Mouse (Mus musculus) megakaryocyte, embryonic 14.5 days (primary cell): Measurements from ENCODE around the gene Inhbb. TPM values are rescaled to one million over a fixed set of nuclear protein-coding genes. Genes with fewer than 3 reads are reported as not detected.

ENCODE experiments used
- H3K27me3 ChIP-seq: replicated peaks from 2 replicates; pipeline ENCODE3; 2012; ENCODE audit warnings: inconsistent platforms
- H3K36me3 ChIP-seq: replicated peaks from 2 replicates; pipeline ENCODE3; 2012; ENCODE audit warnings: low read length, inconsistent platforms, mixed read lengths
- H3K4me1 ChIP-seq: 2 replicates; pipeline ENCODE4 v1.6.1; 2012; ENCODE audit warnings: inconsistent platforms
- H3K4me3 ChIP-seq: replicated peaks from 2 replicates; pipeline ENCODE3; 2012; ENCODE audit warnings: moderate library complexity, mild to moderate bottlenecking, inconsistent platforms
- H3K9me3 ChIP-seq: 2 replicates; pipeline ENCODE4 v1.6.1; 2012; ENCODE audit warnings: inconsistent platforms
- FLI1 ChIP-seq: IDR thresholded peaks from 2 replicates; pipeline ENCODE4 v1.6.1; 2012; ENCODE audit warnings: low read length, inconsistent platforms, mixed read lengths
- GATA1 ChIP-seq: IDR thresholded peaks from 3 replicates; pipeline ENCODE4 v1.6.1; 2012; ENCODE audit warnings: mixed read lengths, low read length, inconsistent platforms, borderline replicate concordance
- polyA plus RNA-seq: library from polyadenylated mRNA; stranded (reverse); fragments of >175 nt; gene quantifications from 2 replicates; pipeline ENCODE4 v1.2.3, GENCODE M21; 2012; ENCODE audit warnings: low replicate concordance; ENCODE audit not compliant: insufficient read depth

Inhbb gene
- polyA plus RNA-seq: 0.07 TPM in 1 of 2 replicates, not detected in the other

- Histone ChIP-seq H3K27me3 (peaks cover 97% of the 10 kb centered on the region), H3K4me3 (peak within 1 kb of the TSS; percentile 90), H3K9me3 (peaks cover 21% of the 10 kb centered on the region), H3K4me1 (peaks cover 27% of the 10 kb centered on the region), H3K36me3 (no peaks in the 10 kb centered on the region)
- no peak for TF ChIP-seq FLI1
- TF ChIP-seq GATA1: no peak
Observed at GRCm38 (mm10) chr1:119421576-119422421, at the start of gene Inhbb. Inhbb (minus strand) TSS chr1:119422248.

- no peaks in the 10 kb centered on the region for H3K9me3 ChIP-seq
- peaks cover 2% of the 10 kb centered on the region; the same call in 1 of the 2 replicates for H3K4me1 ChIP-seq
- H3K27me3 ChIP-seq: peaks cover 34% of the 10 kb centered on the region
- peaks cover 6% of the 10 kb centered on the region for H3K36me3 ChIP-seq
- H3K4me3 ChIP-seq: no peak overlapping the region
- TF ChIP-seq FLI1: no peak
Observed at GRCm38 (mm10) chr1:119463386-119463785, 41.3 kb upstream of the Inhbb start.

GRCm38 (mm10) chr1:119460062-119460461 lies 38.0 kb upstream of the Inhbb start:
- no peaks in the 10 kb centered on the region for H3K36me3 ChIP-seq
- H3K27me3 ChIP-seq: peaks cover 51% of the 10 kb centered on the region
- no peak for TF ChIP-seq GATA1
- no peak for TF ChIP-seq FLI1
- H3K4me1 ChIP-seq: peaks cover 27% of the 10 kb centered on the region
- H3K4me3 ChIP-seq: no peak overlapping the region
- H3K9me3 ChIP-seq: no peaks in the 10 kb centered on the region

GRCm38 (mm10) chr1:119457993-119458605 lies 36.1 kb upstream of the Inhbb start:
- H3K27me3 ChIP-seq: peaks cover 63% of the 10 kb centered on the region
- TF ChIP-seq FLI1 (no peak), GATA1 (no peak)
- no peaks in the 10 kb centered on the region for H3K9me3 ChIP-seq
- peaks cover 27% of the 10 kb centered on the region for H3K4me1 ChIP-seq
- H3K4me3 ChIP-seq: no peak overlapping the region
- H3K36me3 ChIP-seq: no peaks in the 10 kb centered on the region

- H3K9me3 ChIP-seq: no peaks in the 10 kb centered on the region
- peaks cover 62% of the 10 kb centered on the region for H3K27me3 ChIP-seq
- peak overlapping the region; percentile 89 for H3K4me3 ChIP-seq
- no peaks in the 10 kb centered on the region for H3K36me3 ChIP-seq
- peaks cover 27% of the 10 kb centered on the region for H3K4me1 ChIP-seq
- TF ChIP-seq GATA1 (no peak), FLI1 (no peak)
Observed at GRCm38 (mm10) chr1:119457528-119457855, 35.4 kb upstream of the Inhbb start.

- Histone ChIP-seq H3K27me3 (peaks cover 56% of the 10 kb centered on the region), H3K9me3 (no peaks in the 10 kb centered on the region), H3K4me3 (peak overlapping the region; percentile 89), H3K36me3 (no peaks in the 10 kb centered on the region), H3K4me1 (peaks cover 27% of the 10 kb centered on the region)
- TF ChIP-seq GATA1 (no peak), FLI1 (no peak)
Observed at GRCm38 (mm10) chr1:119456671-119457527, 34.9 kb upstream of the Inhbb start.

- Histone ChIP-seq H3K4me3 (no peak overlapping the region), H3K36me3 (no peaks in the 10 kb centered on the region), H3K27me3 (peaks cover 53% of the 10 kb centered on the region), H3K9me3 (no peaks in the 10 kb centered on the region), H3K4me1 (peaks cover 27% of the 10 kb centered on the region)
- TF ChIP-seq GATA1 (no peak), FLI1 (no peak)
Observed at GRCm38 (mm10) chr1:119453731-119454130, 31.7 kb upstream of the Inhbb start.

GRCm38 (mm10) chr1:119451417-119451816 lies 29.4 kb upstream of the Inhbb start:
- Histone ChIP-seq H3K36me3 (no peaks in the 10 kb centered on the region), H3K9me3 (no peaks in the 10 kb centered on the region), H3K27me3 (peaks cover 57% of the 10 kb centered on the region), H3K4me3 (no peak overlapping the region), H3K4me1 (peaks cover 5% of the 10 kb centered on the region)
- TF ChIP-seq FLI1: no peak
- no peak for TF ChIP-seq GATA1

GRCm38 (mm10) chr1:119450651-119451345 lies 28.8 kb upstream of the Inhbb start:
- Histone ChIP-seq H3K4me1 (no peaks in the 10 kb centered on the region; the same call in 1 of the 2 replicates), H3K4me3 (no peak overlapping the region), H3K9me3 (no peaks in the 10 kb centered on the region), H3K27me3 (peaks cover 55% of the 10 kb centered on the region), H3K36me3 (no peaks in the 10 kb centered on the region)
- TF ChIP-seq FLI1: no peak
- TF ChIP-seq GATA1: no peak
